Mouse (Mus musculus) right cerebral cortex, adult 18-20 months (tissue): ENCODE data around the gene Trpc7.

Experiments
- DNase-seq: peaks from one replicate; pipeline ENCODE4 v3.0.0; 2022; ENCODE audit warnings: mixed read lengths

The Trpc7 gene

DNA sequence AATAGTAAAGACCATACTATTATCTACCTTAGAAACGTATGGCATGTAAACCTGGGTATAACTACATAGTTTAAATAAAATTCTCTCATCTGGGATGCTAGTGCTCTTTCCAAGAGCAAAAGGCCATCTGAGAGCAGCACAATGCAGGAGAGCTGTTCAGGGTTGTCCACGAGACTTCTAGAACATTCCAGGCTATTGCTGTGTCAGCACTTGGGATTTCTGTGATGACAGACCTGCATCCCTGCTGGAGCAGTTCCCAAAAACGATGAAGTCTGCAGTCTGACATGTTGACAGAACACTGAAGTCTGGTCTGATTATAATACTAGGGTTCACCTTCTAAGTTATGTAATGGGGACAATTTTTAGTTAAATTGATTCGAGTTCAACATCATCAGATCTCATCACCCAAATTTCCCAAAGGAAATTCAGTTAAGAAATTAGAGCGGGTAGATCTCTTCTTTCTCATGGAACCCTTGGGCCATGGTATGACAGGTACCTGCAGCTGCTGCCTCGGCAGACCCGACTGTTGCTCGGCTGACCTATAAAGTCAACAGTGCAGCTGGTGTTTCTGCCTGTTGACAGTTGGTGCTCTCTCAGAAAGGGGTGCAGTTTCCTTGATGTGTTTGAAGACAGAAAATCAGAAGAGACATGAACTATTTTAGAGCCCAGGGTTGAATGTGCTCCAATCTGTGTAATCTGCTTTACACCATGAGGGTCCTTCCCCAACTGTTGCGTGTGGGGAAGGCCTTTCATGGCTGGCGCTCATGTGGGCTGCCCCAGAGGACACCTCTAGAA, 148.9 kb downstream of the Trpc7 start:
- no peak for DNase-seq

DNA sequence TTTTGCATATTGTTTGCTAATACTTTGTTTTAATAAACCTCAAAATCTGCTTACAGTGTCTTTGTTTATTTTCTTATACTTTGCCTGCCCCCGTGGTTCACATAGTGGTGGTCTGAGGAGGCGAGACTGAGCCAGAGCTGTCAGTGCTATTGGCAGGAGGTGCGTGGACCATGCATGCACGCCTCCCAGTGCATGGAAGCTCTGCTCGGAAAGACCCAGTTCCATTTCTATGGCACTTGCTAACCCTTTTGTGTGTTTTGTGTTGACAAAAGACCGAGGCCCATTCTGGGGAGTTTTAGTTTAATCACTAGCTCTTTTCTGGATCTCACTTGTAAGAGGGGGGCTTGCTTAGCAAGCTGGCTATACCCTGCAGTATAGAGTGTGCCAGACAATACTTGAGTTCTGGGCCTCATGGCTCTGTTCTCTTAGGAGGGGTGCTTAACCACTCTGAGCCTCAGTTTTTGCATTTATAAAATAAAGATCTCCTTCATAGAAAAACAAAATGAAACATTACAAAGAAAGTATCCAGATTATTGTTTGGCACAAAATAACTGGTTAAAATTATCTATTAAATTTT, 153.4 kb downstream of the Trpc7 start:
- no peak for DNase-seq

DNA sequence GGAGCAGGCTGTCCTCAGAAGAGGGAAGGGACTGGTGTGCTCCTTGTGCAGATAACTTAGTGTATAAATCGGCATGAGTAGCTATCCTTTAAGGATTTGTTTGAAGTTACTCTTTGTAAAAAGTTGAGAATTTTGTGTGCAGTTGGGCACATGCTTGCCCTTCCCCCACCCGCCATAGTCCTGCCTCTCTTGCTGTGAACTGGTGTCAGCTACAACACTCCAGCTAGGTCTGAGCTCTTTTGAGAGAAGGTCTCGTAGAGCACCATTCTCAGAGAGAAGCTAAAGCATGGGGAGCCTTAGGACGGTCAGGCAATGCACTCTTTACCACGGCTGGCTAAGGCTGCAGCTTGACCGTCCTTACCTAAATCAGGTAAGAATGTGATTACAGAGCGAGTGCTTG, 154.1 kb downstream of the Trpc7 start:
- no peak for DNase-seq

DNA sequence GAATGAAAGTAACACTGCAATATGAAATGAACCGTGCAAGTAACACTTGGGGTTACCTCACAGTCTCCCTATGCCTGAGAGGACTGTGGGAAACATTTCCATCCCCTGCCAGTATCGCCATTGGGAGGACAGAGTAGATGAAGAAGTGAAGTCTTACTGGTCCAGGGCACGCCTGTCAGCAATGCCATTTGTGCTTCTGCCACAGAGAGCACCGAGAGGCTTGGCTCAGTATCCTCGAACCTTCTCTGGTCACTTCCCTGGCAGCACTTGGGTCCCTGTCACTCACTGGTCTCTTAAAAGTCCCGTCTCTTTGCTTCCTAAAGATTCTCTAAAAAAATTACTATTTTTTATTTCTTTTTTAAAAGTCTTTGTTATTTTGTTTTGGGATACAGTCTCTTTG, 155.3 kb downstream of the Trpc7 start:
- DNase-seq = no peak

DNA sequence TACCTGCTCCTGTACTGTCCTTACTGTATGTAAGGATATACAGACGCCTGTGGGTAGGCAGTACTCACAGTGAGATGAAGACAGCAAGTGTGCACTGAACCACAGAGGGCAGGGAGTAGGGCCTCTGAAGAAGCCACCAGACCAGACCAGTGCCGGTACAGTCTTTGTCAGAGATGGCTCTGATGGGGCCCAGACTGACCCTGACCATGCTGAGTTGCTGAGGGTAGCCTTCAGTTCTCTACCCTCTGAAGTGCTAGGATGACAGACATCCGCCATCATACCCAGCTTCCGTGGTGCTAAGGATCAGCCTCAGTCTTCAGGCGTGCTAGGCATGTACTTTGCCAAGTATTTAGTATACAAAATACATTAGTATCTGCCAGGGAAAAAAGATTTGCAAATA, 156.2 kb downstream of the Trpc7 start:
- no peak for DNase-seq

DNA sequence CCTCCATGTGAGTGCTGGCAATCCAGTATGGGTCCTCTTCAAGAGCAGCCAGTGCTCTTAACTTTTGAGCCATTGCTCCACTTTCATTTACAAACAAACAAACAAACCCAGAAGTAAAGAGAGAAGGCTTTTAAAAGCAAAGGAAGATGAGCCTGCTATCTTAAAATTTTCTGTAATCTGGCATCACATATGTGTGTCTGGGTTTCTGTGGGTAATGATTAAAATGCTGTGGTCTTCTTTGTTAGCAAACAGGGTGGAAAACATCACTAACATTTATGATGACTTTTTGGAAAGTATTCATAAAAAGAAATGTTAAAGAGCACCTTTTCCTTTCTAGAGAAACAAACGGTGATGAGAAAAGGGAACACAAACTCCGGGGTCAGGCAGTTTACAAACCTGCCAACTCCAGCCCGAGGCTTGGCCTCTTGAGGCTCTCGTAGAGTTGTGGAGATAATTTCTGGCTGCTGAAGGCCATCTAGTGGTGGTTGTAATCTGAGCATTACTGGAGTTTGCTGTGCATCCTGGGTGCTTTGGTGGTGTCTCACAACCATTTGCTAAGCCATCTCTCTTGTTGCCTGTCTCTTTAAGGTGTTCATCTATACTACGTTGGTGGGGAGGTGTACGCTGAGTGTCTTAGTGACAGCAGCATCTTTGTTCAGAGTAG, 160.4 kb downstream of the Trpc7 start:
- peak; percentile 13 for DNase-seq

DNA sequence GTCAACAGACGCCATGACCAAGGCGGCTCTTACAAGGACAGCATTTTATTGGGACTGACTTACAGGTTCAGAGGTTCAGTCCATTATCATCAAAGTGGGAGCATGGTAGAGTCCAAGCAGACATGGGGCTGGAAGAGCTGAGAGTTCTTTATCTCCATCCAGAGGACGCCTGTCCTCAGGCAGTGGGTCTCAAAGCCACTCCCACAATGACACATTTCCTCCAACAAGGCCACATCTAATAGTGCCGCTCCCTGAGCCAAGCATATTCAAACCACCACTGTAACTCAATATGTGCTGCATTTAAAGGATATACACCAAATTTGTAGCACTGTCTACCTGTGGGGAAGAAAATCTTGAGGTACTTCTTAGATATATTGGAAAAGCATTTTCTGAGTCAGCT, 161.2 kb downstream of the Trpc7 start:
- no peak for DNase-seq

DNA sequence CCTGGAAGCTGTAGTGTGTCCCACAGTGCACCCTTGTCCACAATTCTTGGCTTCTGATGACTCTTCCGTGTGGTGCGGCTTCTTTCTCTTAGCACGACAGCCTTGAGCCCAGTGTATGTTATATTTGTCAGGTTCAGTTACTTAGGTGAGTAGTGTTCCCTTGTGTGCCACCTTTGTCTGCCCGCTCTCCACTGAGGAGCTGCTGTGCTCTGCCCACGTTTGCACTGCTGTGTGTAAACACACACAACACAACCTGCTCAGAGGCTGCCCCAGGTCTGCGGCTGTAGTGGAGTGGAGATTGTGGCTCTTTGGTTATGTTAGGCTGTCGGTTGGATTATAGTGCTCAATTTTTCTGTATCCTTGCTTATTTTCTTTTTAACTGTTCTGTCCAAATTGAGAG, 166.7 kb downstream of the Trpc7 start:
- no peak for DNase-seq

DNA sequence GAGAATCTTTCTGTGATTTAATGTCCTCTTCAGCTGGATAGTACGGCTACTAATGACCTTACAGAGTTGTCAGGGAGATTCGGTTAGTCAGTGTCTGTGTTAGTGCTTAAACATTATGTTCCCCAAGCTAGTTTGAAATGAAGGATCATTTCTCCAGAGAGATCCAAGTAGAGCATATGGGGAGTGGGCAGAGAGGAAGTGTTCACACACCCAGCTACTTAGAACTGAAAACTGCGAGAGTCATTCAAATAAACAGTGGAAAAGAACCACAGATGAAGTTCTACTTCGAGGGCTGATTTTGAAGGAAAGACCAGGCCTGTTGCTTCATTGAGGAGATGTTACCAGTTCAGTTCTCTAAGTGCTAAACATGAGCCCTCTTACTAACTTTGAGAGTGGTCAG, 169.2 kb downstream of the Trpc7 start:
- DNase-seq = no peak
